Comparison of ENCODE assay signal across 8 mouse cellular contexts in the genomic region with DNA sequence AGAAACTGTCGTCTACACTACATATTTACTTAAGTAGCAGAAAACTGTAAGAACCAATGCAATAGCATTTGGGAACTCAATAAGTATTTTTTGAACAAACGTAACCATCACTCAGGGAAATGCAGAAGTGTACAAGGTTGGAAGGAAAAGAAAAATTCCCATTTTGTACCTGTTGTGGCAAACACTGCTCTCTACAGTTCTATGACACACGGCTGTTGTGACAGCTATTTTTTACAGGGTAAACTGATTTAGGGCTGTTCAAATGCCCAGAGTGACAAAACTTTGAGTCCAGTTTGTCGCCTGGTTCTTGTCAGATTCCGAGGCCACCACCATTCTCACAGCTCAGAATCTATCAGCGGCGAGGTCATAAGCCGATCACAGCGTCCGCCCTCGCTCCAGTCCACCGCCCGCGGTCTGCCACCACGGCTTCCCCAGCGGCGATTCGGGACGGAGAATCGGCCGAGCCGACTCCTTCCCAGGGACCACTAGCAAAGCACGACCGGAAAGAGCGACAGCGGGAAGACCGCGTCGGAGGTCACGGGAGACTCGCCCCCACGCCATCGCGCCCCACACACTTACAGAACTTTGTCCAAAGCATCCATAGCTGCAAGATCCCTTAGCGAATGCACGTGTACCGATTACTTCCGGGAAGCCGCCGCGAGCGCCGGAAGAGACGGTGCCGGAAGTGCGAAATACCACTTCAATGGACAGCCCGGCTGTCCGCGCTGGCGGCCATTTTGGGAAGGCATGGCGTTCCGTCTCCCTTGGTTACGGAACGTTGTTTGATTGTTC. TPM values are rescaled to one million over a fixed set of nuclear protein-coding genes. Genes with fewer than 3 reads are reported as not detected.
DNase-seq lines count a peak whose midpoint lies in the region; ATAC-seq and TF ChIP-seq lines count a peak whose summit lies in the region.

Gene Rpf2, minus strand, starts transcription at position 663 of the 792 bp plus-strand sequence.

- DNase-seq in 3T3-L1 (ENCODE audit: low read depth, low spot score), result peak; percentile 90
- peak; percentile 79 for DNase-seq in adrenal gland, postnatal 25 days
- DNase-seq in heart, adult 18-20 months, result peak; percentile 86 to 89
- peak; percentile 90 for DNase-seq in kidney, adult 2 months
- peak; percentile 91 for DNase-seq in limb, embryonic 14.5 days (ENCODE audit: low spot score)
- DNase-seq in midbrain, postnatal 0 days (ENCODE audit: low spot score), result peak; percentile 94
- DNase-seq in spleen, postnatal 14 days (ENCODE audit: low spot score in 2 of 2), result peak; percentile 48 to 68

- H3K9me3 ChIP-seq in embryonic facial prominence, embryonic 12.5 days, result no peaks in the 10 kb centered on the region
- H3K9me3 ChIP-seq in limb, embryonic 14.5 days (ENCODE audit: control insufficient read depth, low read length), result no peaks in the 10 kb centered on the region
- no peaks in the 10 kb centered on the region for H3K9me3 ChIP-seq in midbrain, postnatal 0 days (ENCODE audit: low read length)

- H3K4me2 ChIP-seq in embryonic facial prominence, embryonic 12.5 days (replicated peaks), result peak within 1 kb of the TSS; percentile 70
- H3K4me2 ChIP-seq in limb, embryonic 14.5 days (replicated peaks; ENCODE audit: low read depth, low read length, severe bottlenecking), result peak within 1 kb of the TSS; percentile 59
- peak within 1 kb of the TSS; percentile 57 for H3K4me2 ChIP-seq in midbrain, postnatal 0 days (ENCODE audit: low read depth, low read length, poor library complexity, severe bottlenecking)

- peak within 1 kb of the TSS; percentile 65 for H3K9ac ChIP-seq in embryonic facial prominence, embryonic 12.5 days
- peak within 1 kb of the TSS; percentile 64 for H3K9ac ChIP-seq in limb, embryonic 14.5 days (ENCODE audit: low read depth, low read length, severe bottlenecking)
- peak within 1 kb of the TSS; percentile 46 for H3K9ac ChIP-seq in midbrain, postnatal 0 days (replicated peaks; ENCODE audit: low read length, poor library complexity, severe bottlenecking)

- WGBS in embryonic facial prominence, embryonic 12.5 days, result under 1% methylated on average over 54 of the region's 54 CpGs
- under 1% methylated on average over 54 of the region's 54 CpGs for WGBS in kidney, adult 2 months
- under 1% methylated on average over 54 of the region's 54 CpGs for WGBS in limb, embryonic 14.5 days
- WGBS in midbrain, postnatal 0 days, result under 1% methylated on average over 54 of the region's 54 CpGs

- H3K4me3 ChIP-seq in embryonic facial prominence, embryonic 12.5 days, result peak within 1 kb of the TSS; percentile 74
- peak within 1 kb of the TSS; percentile 90 for H3K4me3 ChIP-seq in kidney, adult 2 months (ENCODE audit: insufficient read depth, low read depth, low read length)
- H3K4me3 ChIP-seq in limb, embryonic 14.5 days (replicated peaks; ENCODE audit: low read length), result peak within 1 kb of the TSS; percentile 73
- peak within 1 kb of the TSS; percentile 77 for H3K4me3 ChIP-seq in midbrain, postnatal 0 days (ENCODE audit: low read depth, low read length)

- H3K36me3 ChIP-seq in embryonic facial prominence, embryonic 12.5 days, result peaks cover 56% of the 10 kb centered on the region
- H3K36me3 ChIP-seq in kidney, adult 2 months (ENCODE audit: control insufficient read depth, insufficient read depth, low read length), result no peaks in the 10 kb centered on the region; the same call in 1 of the 2 replicates
- H3K36me3 ChIP-seq in limb, embryonic 14.5 days (ENCODE audit: control insufficient read depth, insufficient read depth, low read length), result peaks cover 56% of the 10 kb centered on the region
- peaks cover 27% of the 10 kb centered on the region for H3K36me3 ChIP-seq in midbrain, postnatal 0 days (ENCODE audit: insufficient read depth, low read length)

- H3K4me1 ChIP-seq in embryonic facial prominence, embryonic 12.5 days, result 0 out of 2 replicates have a peak, but pooled peaks cover 3% of the 10 kb centered on the region
- no peaks in the 10 kb centered on the region for H3K4me1 ChIP-seq in kidney, adult 2 months (ENCODE audit: control insufficient read depth, insufficient read depth, low read length)
- H3K4me1 ChIP-seq in limb, embryonic 14.5 days (ENCODE audit: control insufficient read depth, insufficient read depth, low read length), result peaks cover 4% of the 10 kb centered on the region; the same call in 1 of the 2 replicates
- no peaks in the 10 kb centered on the region; the same call in 1 of the 2 replicates for H3K4me1 ChIP-seq in midbrain, postnatal 0 days (ENCODE audit: insufficient read depth, low read length)

- peak; percentile 72; the same call in 1 of the 2 replicates for ATAC-seq in embryonic facial prominence, embryonic 12.5 days (ENCODE audit: insufficient number of reproducible peaks, insufficient read depth, low FRiP score, low TSS enrichment)
- peak; percentile 90 for ATAC-seq in limb, embryonic 14.5 days (ENCODE audit: low FRiP score, low read depth)
- ATAC-seq in midbrain, postnatal 0 days (ENCODE audit: low FRiP score), result peak; percentile 92

- no peaks in the 10 kb centered on the region for H3K27me3 ChIP-seq in embryonic facial prominence, embryonic 12.5 days
- H3K27me3 ChIP-seq in kidney, adult 2 months (replicated peaks; ENCODE audit: control insufficient read depth, insufficient read depth, low read length), result no peaks in the 10 kb centered on the region
- no peaks in the 10 kb centered on the region for H3K27me3 ChIP-seq in limb, embryonic 14.5 days (ENCODE audit: control insufficient read depth, insufficient read depth, low read length)
- no peaks in the 10 kb centered on the region for H3K27me3 ChIP-seq in midbrain, postnatal 0 days (ENCODE audit: insufficient read depth, low read length)

- no peak for TF ChIP-seq CTCF in kidney, adult 2 months (conservative IDR thresholded peaks at IDR 0.05; ENCODE audit: insufficient read depth, insufficient read length, low read depth, low read length)
- TF ChIP-seq CTCF in midbrain, postnatal 0 days (IDR thresholded peaks at IDR 0.05), result no peak

- no peak for TF ChIP-seq POLR2A in kidney, adult 2 months (IDR thresholded peaks at IDR 0.05; ENCODE audit: low read depth, low read length)
- 0 out of 2 replicates have a peak, but pooled peaks have one; percentile 50 for TF ChIP-seq POLR2A in limb, embryonic 14.5 days (IDR thresholded peaks at IDR 0.05; ENCODE audit: borderline replicate concordance, extremely low read depth, insufficient read depth, insufficient read length)

- peak within 1 kb of the TSS; percentile 74 for H3K27ac ChIP-seq in embryonic facial prominence, embryonic 12.5 days
- H3K27ac ChIP-seq in kidney, adult 2 months (ENCODE audit: insufficient read depth, low read depth, low read length), result peak within 1 kb of the TSS; percentile 76
- peak within 1 kb of the TSS; percentile 53 for H3K27ac ChIP-seq in limb, embryonic 14.5 days (replicated peaks; ENCODE audit: low read depth, low read length)
- peak within 1 kb of the TSS; percentile 79 for H3K27ac ChIP-seq in midbrain, postnatal 0 days (ENCODE audit: low read depth, low read length)

RNA-seq across cellular contexts. Expression of gene Rpf2, which starts in this region (rescaled TPM):
- 20.0 and 32.1 TPM in 2 replicates for total RNA-seq in adrenal gland, postnatal 25 days (2021)
- polyA plus RNA-seq in embryonic facial prominence, embryonic 12.5 days (2016; fragmentation: Nextera tagmentation; extraction: Ambion mirVana), result 63.8 and 64.6 TPM in 2 replicates
- total RNA-seq in heart, adult 18-20 months (2021), result 10 to 100 TPM; 13.3 to 14.7 TPM
- 2.9 and 5.6 TPM in 2 replicates for polyA plus RNA-seq in kidney, adult 2 months (2012; rRNA removed)
- 16.8 and 25.0 TPM in 2 replicates for polyA plus RNA-seq in limb, embryonic 14.5 days (2012; rRNA removed)
- 54.5 TPM in 2 replicates for polyA plus RNA-seq in limb, embryonic 14.5 days (2014; fragmentation: Nextera tagmentation; extraction: Ambion mirVana)
- 18.7 and 22.7 TPM in 2 replicates for total RNA-seq in midbrain, postnatal 0 days (2014; rRNA removed)
- 52.3 and 52.4 TPM in 2 replicates for polyA plus RNA-seq in midbrain, postnatal 0 days (2015; fragmentation: Nextera tagmentation; extraction: Ambion mirVana)

Comparison
In these comparisons a context has a peak if more than half of its experiments do, and no peak if none do; other contexts are left out.
1. Peak in every context shown above with its lines: DNase-seq, ATAC-seq, H3K4me3 ChIP-seq and H3K27ac ChIP-seq.